Mouse (Mus musculus): ENCODE data around the gene Hpcal4. TPM values are rescaled to one million over a fixed set of nuclear protein-coding genes. Genes with fewer than 3 reads are reported as not detected.

Hpcal4 gene
- total RNA-seq, 2 experiments from 2014 or later: 0.07 to 0.26 TPM

DNA sequence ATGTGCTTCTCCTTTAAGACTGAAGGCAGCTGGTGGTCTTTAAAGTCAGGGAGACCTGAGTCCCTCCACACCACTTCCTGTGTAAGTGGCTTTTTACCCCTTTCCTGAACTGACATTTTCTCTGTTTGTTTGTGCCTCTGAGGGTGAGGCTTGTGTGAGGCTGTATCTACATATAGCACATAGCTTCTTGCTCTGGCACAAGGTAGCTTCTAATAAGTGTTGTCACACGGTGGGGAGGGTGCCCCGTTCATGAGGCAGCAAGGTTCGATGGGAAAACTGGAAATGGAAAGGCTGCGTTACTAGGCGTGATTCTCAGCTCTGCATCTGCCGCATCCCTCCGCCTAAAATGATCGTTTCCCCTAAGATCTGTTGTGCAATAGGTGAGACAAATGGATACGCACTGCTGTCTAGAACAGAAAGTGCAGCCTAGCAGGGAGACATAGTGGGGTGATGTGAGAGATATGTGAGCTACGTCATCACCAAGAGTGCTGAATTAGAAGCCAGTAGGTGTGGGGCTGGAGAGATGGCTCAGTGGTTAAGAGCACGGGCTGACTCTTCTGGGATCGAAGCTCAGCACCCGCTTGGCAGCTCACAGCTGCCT lies 53.5 kb downstream of the Hpcal4 start:
- intact Hi-C loops (cut with DNase I): no loop called here
- no peak for DNase-seq

DNA sequence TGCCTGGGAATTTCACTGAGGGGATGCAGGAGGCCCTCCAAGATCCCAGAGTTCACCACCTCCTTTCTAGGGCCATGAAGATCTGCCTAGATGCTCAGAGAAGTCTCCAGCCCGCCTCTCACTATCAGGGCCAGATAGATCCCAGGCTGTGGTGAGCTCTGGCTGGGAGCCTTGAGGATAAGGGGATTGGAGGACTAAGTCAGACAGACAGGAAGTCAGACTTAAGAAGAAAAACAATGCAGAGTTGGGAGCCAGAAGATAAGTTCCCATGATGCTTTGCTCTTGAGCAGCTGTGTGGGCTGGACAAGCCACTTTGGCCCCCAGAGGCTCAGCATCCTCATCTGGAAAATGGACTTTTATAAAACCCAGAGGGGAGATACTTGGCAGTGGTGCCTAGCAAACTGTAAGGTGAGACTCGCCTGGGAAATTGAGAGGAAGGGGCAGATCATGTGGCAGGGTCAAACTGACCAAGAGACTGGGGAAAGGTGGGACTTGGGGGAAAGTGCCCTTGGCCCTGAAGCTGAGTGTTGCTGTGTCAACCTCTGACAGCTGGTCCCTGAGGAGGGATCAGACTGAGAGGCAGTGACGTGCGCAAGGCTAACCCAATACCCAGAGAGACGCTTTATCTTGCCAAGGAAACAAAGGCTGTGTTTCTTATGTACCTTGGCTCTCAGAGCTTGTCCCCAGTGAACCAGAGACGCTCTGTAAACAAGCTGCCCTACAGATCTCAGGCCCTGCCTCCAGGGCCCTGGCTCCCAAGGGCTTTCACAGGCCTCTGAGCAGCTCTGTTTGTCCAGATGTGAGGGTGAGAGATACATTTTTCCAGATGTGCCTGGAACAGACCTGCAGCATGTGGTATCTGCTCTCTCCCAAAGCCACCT lies 54.6 kb downstream of the Hpcal4 start:
- DNase-seq: peak; percentile 55 to 65
- intact Hi-C loops (cut with DNase I): no loop called here

DNA sequence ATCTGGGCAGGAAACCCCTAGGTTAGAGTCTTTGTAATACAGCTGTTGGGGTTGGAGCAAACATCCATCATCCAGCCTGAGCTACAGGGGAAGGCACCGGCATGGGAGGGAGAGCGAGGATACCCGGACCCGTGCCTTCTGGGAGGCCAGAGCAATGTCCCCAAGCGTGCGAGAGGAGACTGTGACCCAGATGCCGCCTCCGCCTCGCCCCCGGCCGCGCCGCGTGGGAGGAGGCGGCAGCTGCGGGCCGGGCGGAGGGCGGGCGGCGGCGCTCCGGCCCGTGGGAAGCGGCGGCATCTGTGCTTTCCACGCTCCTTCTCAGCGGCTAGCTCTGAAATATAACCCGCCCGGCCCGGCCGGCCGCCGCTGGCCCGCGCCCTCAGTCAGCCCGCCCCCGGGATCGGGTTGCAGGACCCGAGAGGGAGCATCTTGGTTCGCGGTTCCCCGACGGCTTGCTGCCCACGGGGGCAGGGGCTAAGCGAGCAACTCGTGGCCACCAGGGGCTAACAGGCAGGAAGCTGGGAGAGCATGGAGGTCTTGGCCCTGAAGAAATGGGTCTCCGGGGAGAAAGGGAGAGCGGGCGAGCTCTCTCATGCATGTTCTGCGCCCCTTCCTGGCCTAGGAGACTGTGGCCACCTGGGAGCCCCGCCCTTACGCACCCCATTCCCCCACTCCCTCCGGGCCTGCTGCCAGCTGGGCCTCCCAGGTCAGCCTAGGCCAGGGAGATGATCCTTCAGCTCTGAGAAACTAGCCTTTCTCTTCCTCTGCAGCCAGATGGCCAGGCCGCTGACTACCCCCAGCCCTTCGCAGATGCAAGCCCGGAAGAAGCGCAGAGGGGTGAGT lies 56.6 kb downstream of the Hpcal4 start:
- intact Hi-C loops (cut with DNase I): no loop called here

More for the DNA sequence above, 56.6 kb downstream of the Hpcal4 start:
- peak; percentile 76 to 78 for DNase-seq

Other genes starting within 250 kb of the Hpcal4 start
- under 1 TPM in 1 of 2 experiments, not detected in 1; 0.24 TPM for gene Mfsd2a, start 222.0 kb upstream of the Hpcal4 start, total RNA-seq (2021)
- gene Mycl, start 187.6 kb upstream of the Hpcal4 start, total RNA-seq (2021): under 1 TPM; 0.32 to 0.62 TPM
- gene Trit1, start 166.6 kb upstream of the Hpcal4 start, total RNA-seq (2021): 1 to 10 TPM; 5.7 to 7.0 TPM
- gene Bmp8b, start 78.1 kb upstream of the Hpcal4 start, total RNA-seq (2021): not detected
- gene Oxct2b, start 67.0 kb upstream of the Hpcal4 start, total RNA-seq (2021): not detected
- 10 to 100 TPM; 20.9 to 23.5 TPM for gene Ppie, start 43.3 kb upstream of the Hpcal4 start, total RNA-seq (2021)
- gene Nt5c1a, start 18.3 kb downstream of the Hpcal4 start, total RNA-seq (2021): 10 to 100 TPM; 37.2 to 47.6 TPM
- gene Heyl, start 50.3 kb downstream of the Hpcal4 start, total RNA-seq (2021): 10 to 100 TPM; 21.4 to 21.6 TPM
- gene Pabpc4, start 79.1 kb downstream of the Hpcal4 start, total RNA-seq (2021): 100 to 1,000 TPM; 255 to 289 TPM
- gene Oxct2a, start 140.4 kb downstream of the Hpcal4 start, total RNA-seq (2021): not detected
- under 1 TPM; 0.10 to 0.12 TPM for gene Bmp8a, start 160.0 kb downstream of the Hpcal4 start, total RNA-seq (2021)